Mouse (Mus musculus) gonadal fat pad, adult 2 months (tissue): ENCODE data around the gene Ssbp3. TPM values are rescaled to one million over a fixed set of nuclear protein-coding genes. Genes with fewer than 3 reads are reported as not detected.

Source experiments
- DNase-seq: peaks from one replicate; pipeline ENCODE4 v3.0.0-alpha.2; 2012; ENCODE audit warnings: low read depth
- polyA plus RNA-seq: library from polyadenylated mRNA; depleted of rRNA; stranded (reverse); fragments of >200 nt; gene quantifications from 2 replicates; pipeline ENCODE4 v1.2.3, GENCODE M21; 2012

The Ssbp3 gene
- polyA plus RNA-seq, 1 experiment, result 21.8 TPM

DNA sequence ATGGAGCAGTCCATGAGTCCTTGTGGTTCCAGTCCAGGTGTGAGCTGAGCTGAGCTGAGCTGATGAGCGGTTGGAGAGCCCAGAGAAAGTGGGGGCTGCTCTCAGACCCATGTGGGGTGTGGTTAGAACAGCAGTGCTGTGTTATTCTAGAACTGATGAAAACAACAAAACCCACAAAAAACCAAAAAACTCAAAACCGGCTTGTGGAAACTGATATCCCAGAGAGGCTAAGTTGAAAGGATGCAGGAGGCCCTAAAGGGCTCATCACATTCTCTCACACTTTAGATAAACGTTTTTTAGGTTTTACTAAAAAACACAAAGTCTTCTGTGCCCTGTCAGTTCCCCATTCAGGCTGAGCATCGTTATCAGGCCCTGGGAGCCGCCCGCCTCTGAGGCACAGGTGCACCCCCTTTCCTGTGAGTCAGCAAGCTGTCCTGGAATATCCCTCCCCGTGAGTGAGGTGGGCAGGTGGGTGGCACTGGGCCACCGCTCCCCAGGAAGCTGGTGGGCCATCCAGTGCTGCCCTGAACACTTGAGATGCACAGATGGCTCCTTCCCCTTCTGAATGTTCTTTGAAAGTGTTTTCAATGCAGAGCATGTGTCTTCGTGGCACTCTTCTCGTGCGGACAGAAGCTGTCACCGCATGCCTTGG is 24.6 kb downstream of the Ssbp3 start:
- no peak for DNase-seq

GRCm38 (mm10) chr4:106935583-106935935 is 25.1 kb downstream of the Ssbp3 start:
- no peak for DNase-seq

GRCm38 (mm10) chr4:106936041-106936440 is 25.5 kb downstream of the Ssbp3 start:
- no peak for DNase-seq

DNA sequence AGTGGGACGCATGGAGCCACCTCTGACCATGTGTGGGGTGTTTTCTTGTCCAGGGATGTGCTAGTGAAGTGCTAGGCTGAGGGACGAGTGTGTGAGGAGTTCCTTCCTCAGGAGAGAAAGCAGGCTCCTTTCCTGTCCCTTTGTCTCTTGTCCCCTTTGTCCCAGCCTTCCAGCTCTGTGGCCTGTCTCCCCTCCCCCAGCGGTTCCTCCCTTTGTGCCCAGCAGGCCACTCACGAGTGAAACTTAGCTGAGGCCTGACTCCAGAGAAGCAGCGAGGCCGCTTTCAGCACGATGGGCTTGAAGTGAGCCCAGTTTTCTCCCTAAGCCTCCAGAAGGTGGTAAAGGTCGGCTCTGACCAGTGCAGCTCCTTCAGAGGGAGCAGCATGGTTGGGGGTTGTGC is 26.2 kb downstream of the Ssbp3 start:
- DNase-seq, result no peak

- DNase-seq, result no peak
Measured at GRCm38 (mm10) chr4:106938506-106939222, 28.2 kb downstream of the Ssbp3 start.

- no peak for DNase-seq
Measured at GRCm38 (mm10) chr4:106939223-106939918, 28.9 kb downstream of the Ssbp3 start.

DNA sequence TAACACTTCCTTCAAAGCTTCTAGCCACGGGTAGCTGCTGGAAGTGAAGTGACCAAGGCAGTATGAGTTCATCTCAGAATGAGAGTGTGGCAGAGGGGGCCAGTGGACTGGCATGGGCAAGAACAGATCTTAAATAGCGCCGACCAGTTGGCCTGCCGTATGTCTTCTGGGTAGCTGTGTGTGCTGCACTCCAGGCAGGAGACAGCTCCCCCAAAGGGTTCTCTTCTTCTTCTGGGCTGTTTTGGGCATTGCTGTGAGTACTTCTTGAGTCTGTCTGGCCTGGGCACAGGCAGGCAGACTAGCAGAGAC is 29.4 kb downstream of the Ssbp3 start:
- DNase-seq, result no peak

DNA sequence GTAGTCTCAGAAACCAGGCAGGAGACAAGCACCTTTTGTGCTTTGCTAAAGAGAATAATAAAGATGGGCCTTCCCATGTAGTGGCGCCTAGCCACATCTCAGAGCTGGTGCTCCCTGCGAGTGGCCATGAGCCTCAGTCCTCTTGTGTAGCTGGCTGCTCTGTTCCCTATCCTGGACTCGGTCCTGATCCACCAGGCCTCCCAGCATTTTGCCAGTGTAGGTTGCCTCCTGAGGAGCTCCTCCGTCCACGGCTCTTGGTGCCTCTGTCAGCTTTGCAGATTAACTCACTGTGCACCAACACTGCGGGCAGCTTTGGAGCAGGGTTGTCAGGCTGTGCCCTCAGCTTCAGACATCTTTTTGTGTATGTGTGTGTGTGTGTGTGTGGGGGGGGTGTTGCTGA is 30.4 kb downstream of the Ssbp3 start:
- no peak for DNase-seq

- DNase-seq, result no peak
Measured at GRCm38 (mm10) chr4:106941475-106941874, 31.0 kb downstream of the Ssbp3 start.

DNA sequence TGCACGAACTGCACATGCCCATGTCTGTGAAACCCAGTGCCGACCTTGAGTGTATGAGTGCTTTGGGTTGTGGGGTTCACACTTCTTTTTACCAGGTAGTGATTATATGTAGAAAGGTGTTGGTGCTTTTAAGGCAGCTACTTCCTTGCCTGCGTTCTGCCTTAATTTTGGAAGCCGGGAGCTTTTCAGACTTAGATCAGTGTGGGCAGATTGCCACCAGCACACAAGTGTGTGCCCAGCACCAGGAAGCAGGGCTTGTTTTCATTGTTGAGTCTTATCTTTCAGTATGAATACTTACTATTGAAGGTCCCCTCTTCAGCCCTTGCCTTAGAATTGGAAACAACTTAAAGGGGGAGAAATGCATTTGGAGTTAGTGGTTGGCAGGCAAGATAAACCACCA is 32.0 kb downstream of the Ssbp3 start:
- DNase-seq, result no peak

GRCm38 (mm10) chr4:106943627-106944026 is 33.1 kb downstream of the Ssbp3 start:
- DNase-seq, result no peak

GRCm38 (mm10) chr4:106944898-106945297 is 34.4 kb downstream of the Ssbp3 start:
- DNase-seq, result no peak

- DNase-seq, result no peak
Measured at GRCm38 (mm10) chr4:106947741-106948140, 37.2 kb downstream of the Ssbp3 start.

DNA sequence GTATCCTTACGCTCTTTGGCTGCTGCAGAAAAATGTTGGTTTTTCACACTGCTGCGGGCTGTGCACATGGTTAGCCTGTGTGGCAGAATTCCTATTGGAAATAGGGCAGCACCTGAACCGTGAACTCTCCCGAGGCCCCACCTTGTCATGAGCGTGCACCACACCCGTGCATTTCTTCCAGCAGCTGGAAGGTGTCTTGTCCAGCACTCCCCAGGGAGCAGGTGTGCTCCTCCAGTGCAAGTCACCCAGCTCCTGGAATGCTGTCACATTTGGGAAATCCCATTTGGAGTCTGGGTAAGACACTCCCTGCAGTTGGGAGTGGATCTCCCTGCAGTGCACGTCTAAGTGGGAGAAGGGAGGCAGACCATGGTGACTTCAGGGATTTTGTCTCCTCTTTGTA is 38.0 kb downstream of the Ssbp3 start:
- DNase-seq, result no peak

DNA sequence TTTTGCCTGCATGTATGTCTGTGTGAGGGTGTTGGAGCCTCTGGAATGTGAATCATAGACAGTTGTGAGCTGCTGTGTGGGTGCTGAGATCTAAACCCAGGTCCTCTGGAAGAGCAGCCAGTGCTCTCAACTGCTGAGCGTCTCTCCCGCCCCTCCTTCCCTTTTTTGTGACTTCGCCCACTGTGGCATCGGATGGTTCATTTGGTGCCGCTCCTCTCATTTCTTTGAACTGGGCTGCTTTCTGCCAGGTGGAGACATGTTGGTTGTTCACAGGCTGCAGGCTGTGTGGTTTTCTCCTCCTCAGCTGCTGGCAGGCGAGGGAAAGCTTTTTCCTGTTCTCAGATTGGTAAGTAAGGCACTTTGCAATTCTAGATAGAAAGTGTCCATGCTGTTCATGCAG is 38.7 kb downstream of the Ssbp3 start:
- DNase-seq, result no peak

GRCm38 (mm10) chr4:106950801-106951200 is 40.3 kb downstream of the Ssbp3 start:
- DNase-seq, result no peak

DNA sequence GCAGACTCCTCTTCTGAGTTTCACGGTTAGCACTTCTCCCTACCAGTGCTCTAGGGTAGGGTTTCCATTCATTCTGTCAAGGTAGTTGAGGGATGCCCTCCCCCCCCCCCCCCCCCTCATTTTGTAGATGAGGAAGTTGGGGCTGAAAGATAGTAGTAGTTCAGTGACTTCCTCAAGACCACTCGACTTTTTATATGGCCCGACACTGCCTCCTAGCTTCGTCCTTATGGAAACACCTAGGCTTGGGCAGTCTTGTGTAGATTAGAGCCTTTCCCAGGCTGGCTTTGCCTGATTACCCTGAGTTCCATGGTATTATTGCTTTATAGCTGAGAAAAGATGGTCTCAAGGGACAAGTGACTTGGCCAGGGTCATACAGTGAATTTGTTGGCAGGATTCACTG is 41.0 kb downstream of the Ssbp3 start:
- no peak for DNase-seq

- no peak for DNase-seq
Measured at GRCm38 (mm10) chr4:106953221-106953620, 42.7 kb downstream of the Ssbp3 start.

GRCm38 (mm10) chr4:106953760-106954159 is 43.3 kb downstream of the Ssbp3 start:
- no peak for DNase-seq

- no peak for DNase-seq
Measured at GRCm38 (mm10) chr4:106955729-106956712, 45.5 kb downstream of the Ssbp3 start.

- DNase-seq, result no peak
Measured at GRCm38 (mm10) chr4:106958117-106958516, 47.6 kb downstream of the Ssbp3 start.

- no peak for DNase-seq
Measured at GRCm38 (mm10) chr4:106958561-106958960, 48.1 kb downstream of the Ssbp3 start.
